Mouse (Mus musculus): ENCODE measurements around the gene Aak1.
A peak's percentile ranks its signal among the peaks of the same experiment; 100 is the strongest.

- TF ChIP-seq POLR2A (IDR thresholded peaks at IDR 0.05; ENCODE audit: control insufficient read depth, low read depth, low read length) (peak; percentile 87), CTCF (IDR thresholded peaks at IDR 0.05; ENCODE audit: control insufficient read depth, insufficient read depth, insufficient replicate concordance, low read depth, low read length) (no peak)
Observed at GRCm38 (mm10) chr6:87009692-87010328, 160.5 kb downstream of the Aak1 start.

All from testis, adult 2 months (tissue).